Mouse (Mus musculus): Measurements from ENCODE around the gene Hapln1.

Hapln1 gene

DNA sequence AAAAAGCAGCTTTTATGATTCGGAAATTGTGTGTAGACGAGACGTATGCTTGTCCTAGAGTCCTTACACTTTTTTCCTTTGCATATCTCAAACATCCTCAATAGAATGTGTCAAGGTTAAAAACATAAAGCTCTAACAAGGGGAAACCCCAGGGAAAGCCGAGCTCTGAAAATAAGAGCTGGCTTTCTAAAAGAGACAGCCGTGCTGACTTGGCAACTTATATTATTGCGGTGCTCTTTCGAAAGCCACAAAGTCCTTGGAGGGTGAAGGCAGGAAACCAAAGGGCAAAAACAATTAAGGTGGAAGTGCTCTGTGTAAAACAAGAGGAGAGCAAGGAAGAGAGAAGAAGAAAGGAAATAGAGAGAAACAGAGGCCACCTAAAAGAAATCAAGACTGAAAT, 60.9 kb downstream of the Hapln1 start:
- no peak for DNase-seq (ENCODE audit: low read depth)

DNA sequence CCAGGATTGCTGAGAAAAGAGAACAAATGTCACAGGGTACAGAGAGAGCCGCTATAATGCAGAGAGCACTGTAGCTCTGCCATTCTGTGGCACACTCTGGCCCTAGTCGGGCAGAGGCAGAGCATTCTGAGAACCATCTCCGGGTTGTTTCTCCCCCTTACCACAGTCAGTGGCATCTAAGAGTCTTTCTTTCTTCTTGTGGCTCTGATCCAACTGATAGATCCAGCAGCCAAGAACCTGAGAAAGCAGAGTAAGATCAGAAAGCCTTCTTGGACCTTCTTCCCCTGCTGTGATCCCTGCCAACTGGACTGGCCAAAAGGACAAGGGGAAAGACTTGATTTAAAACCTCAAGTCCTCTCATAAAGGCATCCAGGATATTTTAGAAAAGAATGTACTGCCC, 63.7 kb downstream of the Hapln1 start:
- no peak for DNase-seq (ENCODE audit: low read depth)

DNA sequence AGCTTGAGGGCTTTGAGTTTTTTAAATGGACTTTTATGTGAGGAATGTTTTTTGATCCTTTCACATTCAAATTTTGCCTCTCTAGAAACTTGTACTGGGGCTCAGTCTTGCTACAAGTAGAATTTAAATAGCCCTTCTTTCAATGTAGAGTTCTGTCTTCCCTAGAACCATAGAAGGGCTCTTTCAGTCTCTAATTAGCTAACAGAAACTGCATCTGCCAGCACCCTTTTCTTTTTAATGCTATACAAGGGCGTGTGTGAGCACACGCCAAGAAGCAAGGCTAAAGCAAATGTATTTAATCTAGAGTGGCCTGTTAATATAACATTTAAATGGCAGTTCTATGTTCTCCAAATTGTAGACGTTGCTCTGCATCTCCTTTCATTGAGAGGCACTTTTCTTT, 67.8 kb downstream of the Hapln1 start:
- no peak for DNase-seq (ENCODE audit: low read depth)

DNA sequence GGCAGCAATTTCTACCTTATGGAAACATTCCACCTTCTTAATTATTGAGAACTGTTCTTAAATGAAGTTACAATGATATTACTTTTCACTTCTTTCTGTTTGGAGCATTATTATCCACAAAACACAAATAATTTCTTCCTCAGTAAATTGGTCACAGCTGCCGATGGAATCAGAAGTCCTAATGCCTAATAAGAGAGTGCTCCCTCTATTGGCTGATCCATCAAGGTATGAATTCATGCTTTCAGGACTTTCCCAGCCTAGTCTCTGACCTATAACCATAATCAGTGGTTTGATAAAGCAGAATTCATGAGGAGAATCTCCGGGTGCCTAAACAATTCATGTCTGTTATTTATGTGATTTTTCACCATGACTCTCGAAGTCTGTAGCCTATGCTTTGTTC, 79.5 kb downstream of the Hapln1 start:
- no peak for DNase-seq (ENCODE audit: low read depth)

DNA sequence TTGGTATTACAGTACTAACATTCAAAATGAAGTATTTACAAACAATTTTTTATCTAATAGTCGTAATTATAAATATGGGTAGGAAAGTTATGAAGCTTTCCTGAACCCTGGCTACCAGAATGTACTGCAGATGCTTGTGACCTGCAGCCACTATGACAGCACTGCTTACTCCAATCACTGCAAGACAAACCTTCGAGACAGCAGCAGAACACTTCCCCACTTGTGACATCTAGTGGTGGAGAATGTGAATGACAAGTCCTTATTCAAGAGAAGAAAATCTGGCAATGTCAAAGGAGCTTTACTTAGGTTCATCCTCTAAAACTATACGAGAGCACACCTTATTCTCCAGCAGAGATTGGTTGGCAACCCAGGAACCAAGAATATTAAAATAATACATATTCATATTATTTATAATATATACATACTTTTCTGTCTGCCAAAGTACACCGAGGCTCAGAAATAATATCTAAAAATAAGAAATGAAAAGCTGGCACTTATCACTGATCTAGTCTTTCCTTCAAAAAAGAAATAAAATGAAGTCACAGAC, 94.6 kb downstream of the Hapln1 start:
- DNase-seq (ENCODE audit: low read depth) = peak; percentile 14

DNA sequence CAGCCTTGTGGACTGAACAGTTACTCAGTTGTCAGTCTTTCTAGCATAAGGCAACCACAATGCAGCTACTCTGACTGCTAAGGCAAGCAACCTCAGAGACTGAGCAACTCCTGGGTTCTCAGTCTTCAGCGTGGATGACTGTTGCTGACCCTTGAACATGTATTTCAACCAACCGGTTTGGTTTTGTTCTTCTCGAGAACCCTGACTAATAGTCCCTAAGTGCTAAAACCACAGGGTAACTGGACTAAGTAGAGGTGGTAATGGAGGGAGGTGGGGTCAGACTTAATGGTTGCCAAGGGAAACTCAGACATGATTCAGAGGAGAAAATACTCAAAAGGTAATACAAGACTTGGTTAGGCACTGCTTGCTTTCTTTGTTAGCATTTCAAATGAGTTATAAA, 97.4 kb downstream of the Hapln1 start:
- DNase-seq (ENCODE audit: low read depth) = no peak

DNA sequence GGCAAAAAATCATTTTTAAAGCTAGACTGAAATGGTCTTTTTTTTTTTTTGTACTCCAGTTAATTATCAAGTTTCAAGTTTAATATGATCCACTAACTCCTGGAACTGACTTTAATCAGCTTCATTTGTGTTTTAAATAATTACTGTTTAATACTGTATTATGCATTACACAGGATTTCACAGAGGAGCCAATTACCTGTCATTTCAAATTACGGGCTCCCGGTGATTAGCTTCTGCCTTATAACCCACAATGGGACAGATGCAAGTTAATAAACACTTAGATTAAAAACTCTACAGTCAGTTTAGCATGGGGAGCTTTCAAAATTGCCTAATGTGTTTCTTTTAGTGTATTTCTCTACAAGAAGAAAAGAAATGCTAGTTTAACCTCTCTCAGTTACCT, 106.0 kb downstream of the Hapln1 start:
- no peak for DNase-seq (ENCODE audit: low read depth)

DNA sequence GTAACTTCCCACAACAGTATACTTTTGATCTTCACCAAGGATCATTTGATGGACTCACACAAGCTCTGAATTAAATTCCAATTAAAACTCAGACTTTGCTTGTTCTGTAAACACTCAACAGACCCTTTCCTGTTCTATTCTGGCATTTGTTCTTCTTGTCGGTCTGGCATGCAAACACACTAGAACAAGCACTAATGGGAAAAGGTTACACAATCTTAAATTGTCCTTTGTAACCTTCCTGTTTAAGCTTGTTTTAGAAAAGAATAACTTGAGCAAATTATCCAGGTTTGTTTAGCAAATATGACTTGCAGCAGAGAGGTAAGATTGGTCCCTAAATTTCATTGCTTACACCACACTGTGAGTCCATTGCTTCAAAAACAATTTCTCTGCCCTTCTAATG, 113.2 kb downstream of the Hapln1 start:
- no peak for DNase-seq (ENCODE audit: low read depth)

DNA sequence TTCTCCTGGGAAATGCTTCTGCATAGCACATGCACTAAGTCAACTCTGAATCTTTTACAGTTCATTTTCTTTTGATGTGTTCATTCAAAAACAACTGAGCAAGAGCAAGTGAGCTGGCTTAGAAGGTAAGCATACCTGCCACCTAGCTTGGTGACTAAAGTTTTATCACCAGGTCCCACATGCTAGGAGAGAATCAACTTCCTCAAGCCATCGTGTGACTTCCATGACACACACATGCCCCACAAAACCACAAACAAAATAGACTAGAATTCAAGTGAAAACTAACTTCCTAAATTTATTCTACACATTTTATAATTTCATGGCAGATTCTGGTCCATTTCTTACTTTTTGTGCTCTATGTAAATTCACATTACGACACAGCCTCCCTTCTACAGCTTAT, 113.7 kb downstream of the Hapln1 start:
- no peak for DNase-seq (ENCODE audit: low read depth)

DNA sequence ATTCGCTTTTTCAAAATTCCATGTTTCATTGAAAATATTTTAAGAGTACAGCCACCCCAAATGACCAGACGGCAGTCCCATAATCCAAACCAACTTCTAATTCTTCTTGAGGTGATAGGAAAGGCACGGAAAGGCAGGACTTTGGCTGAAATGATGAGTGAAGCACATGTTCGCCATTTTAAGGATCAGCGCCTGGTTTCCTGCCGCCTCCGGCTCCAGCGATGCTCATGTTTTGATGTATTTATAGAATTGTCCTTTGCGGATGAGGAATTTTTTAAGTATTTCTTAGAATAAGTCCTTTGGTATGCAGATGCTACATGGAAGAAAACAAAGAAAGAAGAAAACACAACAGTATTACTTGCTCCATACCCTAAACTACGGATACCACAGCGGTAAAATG, 117.5 kb downstream of the Hapln1 start:
- no peak for DNase-seq (ENCODE audit: low read depth)

All from c-Kit-positive CD71-negative TER-119-negative erythroid progenitor cells, embryonic 14.5 days (primary cell).